Mouse (Mus musculus) C3H10T1/2 (cell line): ENCODE measurements around the gene Gpr135. TPM values are rescaled to one million over a fixed set of nuclear protein-coding genes. Genes with fewer than 3 reads are reported as not detected.

ENCODE experiments used
- polyA plus RNA-seq, 2 experiments: library from polyadenylated mRNA; unstranded; fragments of >200 nt; fragmentation: generic; extraction: Trizol; gene quantifications; one replicate each; pipeline ENCODE4 v1.2.1; 2012; ENCODE audit warnings: missing spikeins in 2 of 2

Gene Gpr135
- under 1 TPM in 1 of 2 experiments, not detected in 1; 0.17 TPM for polyA plus RNA-seq

GRCm38 (mm10) chr12:72070327-72071269, at the start of gene Gpr135:
TSS of gene Gpr135 (minus strand) at chr12:72071125.

DNA sequence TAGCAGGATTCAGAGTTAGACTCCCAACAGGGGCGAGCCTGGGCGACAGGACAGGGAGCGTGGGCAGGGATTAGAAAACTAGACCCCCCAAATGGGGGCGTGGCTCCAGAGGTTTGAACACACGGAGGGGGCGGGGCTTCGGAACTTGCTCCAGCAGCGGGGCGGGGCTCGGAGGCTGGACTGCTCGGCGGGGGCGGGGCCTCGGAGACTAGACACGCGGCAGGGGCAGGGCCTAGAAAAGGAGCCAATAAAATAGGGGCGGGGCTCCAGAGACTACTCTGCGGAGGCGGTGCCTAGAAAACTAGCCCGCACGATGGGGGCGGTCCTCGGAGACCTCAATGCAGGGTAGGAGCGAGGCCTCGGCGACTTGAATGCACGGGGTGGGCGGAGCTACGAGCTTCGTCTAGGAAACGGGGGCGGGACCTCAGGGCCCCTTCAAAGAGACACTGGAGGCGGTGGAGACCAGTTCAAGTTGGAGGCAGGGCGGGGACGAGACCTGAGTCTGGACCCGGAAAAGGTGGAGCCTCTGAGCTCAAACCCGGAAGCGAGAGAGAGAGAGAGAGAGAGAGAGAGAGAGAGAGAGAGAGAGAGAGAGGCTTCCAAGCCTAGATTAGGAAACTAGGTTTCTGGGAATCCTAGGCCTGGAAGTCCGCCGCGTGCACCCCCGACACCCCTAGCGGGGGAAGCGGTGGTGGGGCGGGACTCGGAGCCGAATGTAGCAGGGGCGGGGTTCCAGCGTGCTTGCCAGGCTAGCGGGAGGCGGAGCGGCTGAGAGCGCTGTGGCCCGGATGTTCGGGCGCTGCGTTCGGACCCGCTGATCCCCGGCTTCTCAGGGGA, 14.6 kb upstream of the Gpr135 start, which contains the start of the genes L3hypdh and Jkamp:
Gene L3hypdh, minus strand, starts transcription at position 111 of the 837 bp plus-strand sequence.
Gene Jkamp, plus strand, starts transcription at position 261 of the 837 bp plus-strand sequence.

Other genes with a start within 250 kb of the Gpr135 start
- 1 to 10 TPM in 1 of 2 experiments, under 1 TPM in 1; 0.22 to 3.0 TPM for gene Daam1, start 240.0 kb downstream of the Gpr135 start, polyA plus RNA-seq
- gene L3hypdh, start 14.3 kb upstream of the Gpr135 start, polyA plus RNA-seq = 1 to 10 TPM in 1 of 2 experiments, under 1 TPM in 1; 0.36 to 2.1 TPM
- 10 to 100 TPM in 1 of 2 experiments, 1 to 10 TPM in 1; 3.4 to 30.3 TPM for gene Jkamp, start 14.5 kb upstream of the Gpr135 start, polyA plus RNA-seq
- gene Ccdc175, start 113.9 kb upstream of the Gpr135 start, polyA plus RNA-seq = not detected